Mouse (Mus musculus) bone marrow macrophage, adult 2 months (primary cell): ENCODE results near the gene Prpf4.

ENCODE experiments used
- CTCF ChIP-seq: IDR thresholded peaks from 2 replicates; pipeline ENCODE4 v1.5.1; 2012; ENCODE audit warnings: low read depth, mild to moderate bottlenecking, low read length, moderate library complexity
- POLR2A ChIP-seq: IDR thresholded peaks from 2 replicates; pipeline ENCODE4 v1.6.1; 2012; ENCODE audit warnings: mild to moderate bottlenecking, low read depth, low read length, borderline replicate concordance

- no peak for TF ChIP-seq CTCF
- TF ChIP-seq POLR2A, result no peak
Measured at GRCm38 (mm10) chr4:62389592-62390512, 18.7 kb upstream of the Prpf4 start.
